Mouse (Mus musculus) common myeloid progenitor, adult 5-6 weeks (primary cell): ENCODE data around the gene Mamstr. TPM values are rescaled to one million over a fixed set of nuclear protein-coding genes. Genes with fewer than 3 reads are reported as not detected.

Experiments
- ATAC-seq: replicated peaks from 2 replicates; pipeline ENCODE4 v1.8.0; 2016; ENCODE audit warnings: low read depth, mild to moderate bottlenecking, moderate TSS enrichment, inconsistent platforms; ENCODE audit not compliant: poor library complexity, severe bottlenecking
- total RNA-seq: library from RNA; stranded (forward); fragments of 200-1000, 187-1606 nt; gene quantifications from 2 replicates; pipeline ENCODE4 v1.2.3, GENCODE M21; 2017

Gene Mamstr
- total RNA-seq: under 0.01 TPM in 1 of 2 replicates, not detected in the other

DNA sequence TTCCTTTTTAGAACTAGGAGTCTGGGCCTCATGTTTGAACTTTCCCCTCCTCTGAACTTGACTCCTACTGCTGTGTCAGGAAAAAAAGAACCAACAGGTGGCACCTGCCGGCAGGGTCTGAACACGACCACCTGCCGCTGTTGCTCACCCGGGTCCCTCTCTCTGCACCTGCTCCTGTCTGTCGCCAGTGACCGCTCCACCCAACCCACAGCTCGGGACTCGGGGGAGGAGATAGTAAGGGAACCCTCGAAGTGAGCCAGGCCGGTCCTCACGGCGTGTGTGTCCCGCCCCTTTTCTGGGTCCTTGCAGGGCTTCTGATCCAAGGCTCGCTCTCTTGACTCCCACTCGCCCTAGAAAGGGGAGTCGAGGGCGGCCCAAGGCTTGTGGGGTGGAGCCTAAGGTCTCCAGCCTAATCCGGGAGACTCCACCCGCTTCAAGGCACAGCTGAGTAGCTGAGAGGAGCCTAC, at the start of gene Mamstr:
Mamstr (plus strand) TSS at position 417 of the 467 bp plus-strand sequence.
- no peak for ATAC-seq

DNA sequence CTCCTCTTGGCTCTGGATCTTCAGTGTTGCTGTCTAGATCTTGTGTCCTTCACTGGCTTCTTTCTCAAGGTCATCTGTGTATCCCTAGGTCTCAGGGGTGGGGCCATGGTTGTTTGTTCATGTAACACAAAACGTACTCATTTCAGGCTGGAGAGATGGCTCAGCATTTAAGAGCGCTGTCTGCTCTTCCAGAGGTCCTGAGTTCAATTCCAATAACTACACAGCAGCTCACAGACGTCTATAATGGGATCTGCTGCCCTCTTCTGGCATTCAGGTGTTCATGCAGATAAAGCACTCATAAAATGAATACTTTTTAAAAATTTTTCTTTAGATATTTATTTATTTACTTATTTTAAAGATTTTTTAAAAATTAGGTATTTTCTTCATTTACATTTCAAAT, 48.9 kb upstream of the Mamstr start:
- no peak for ATAC-seq

DNA sequence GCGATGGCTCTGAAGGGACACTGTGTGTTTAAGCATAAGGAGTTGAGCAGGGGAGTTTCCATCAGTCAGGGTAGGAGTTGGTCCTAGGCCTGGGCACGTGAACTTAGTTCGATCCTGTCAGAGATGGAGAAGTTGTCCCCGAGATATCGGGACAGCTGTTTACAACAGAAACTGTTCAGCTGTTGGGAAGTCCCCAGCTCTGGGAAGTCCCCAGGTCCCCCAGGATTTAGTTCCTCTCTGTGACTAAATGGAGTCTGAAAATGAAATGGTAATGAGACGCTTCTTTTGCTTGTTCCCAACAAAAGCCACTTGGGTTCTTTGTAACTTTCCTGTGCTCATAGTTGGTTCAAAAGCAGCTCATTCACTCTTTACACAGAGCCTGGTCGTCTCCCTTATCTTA, 47.9 kb upstream of the Mamstr start:
- ATAC-seq: no peak

DNA sequence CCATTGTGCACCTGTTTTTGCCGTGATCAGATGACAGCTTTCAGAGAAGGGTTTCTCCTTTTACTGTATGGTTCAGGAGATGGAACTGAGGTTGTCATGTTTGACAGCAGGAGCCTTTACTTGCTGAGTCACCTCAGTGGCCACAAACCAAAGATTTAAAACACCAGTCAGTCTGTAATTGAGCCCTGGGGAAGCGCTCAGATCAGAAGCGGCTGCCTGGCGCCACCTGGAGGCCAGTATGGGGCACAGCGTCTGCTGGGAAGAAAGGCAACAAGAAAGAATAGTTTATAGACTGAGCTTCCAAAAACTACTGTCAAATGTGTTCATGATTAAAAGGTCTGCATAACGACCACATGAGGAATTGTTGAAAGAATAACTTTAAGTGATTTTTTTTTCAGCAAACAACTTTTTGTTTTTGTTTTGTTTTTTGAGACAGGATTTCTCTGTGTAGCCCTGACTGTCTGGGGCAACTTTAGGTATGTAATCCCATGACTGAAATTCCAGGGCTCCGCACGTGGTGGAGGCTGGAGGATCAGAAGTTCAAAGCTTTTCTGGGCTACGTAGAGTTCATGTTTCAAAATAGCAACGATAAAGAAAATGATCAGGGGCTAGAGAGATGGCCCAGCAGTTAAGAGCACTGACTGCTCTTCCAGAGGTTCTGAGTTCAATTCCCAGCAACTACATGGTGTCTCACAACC, 46.5 kb upstream of the Mamstr start:
- ATAC-seq: peak; percentile 64

DNA sequence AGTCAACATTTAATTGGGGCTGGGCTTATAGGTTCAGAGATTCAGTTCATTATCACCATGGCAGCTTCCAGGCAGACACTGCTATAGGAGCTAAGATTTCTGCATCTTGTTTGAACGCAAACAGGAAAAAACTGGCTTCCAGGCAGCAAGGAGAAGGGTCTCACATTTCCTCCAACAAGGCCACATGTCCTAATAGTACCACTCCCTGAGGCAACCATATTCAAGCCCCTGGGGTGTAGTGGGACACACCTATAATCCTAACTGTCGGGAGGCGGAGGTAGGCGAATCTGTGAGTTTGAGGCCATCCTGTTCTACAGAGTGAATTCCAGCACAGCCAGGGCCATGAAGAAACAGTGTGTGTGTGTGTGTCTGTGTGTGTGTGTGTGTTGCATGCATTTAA, 44.6 kb upstream of the Mamstr start:
- ATAC-seq: no peak

DNA sequence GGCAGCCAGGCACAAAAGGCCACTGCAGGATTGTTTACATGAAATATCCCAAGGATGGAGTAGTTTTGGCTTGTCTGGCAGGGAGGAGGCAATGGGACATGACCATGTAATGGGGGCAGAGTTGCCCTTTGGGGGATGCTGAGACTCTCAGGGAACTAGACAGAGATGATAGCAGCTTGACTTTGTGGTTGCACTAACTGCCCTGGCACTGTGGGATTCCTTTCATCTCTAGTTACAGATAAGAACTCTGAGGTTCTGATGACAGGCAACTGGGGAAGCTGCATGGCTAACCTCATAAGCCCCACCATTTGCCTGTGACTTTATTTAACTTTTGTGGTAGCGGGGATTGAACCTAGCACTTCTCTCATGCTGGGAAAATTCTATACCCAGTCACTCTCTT, 43.7 kb upstream of the Mamstr start:
- ATAC-seq: peak; percentile 26; the same call in 1 of the 2 replicates

DNA sequence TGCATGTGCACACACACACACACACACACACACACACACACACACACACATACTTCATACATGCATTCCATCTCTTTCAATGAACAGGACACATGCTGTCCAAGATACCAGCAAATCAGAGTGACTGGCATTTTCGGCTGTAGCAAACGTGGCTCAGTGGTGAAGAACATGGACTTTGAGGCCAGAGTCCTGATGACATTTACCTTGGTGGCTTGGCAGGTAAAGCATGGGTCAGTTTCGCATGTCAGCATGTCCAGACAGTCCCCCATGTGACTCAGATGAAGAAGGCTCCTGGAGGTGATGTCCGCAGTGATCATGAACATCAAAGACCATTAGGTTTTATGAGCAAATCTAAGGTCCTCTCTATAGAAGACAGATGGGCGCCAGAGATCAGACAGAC, 42.8 kb upstream of the Mamstr start:
- no peak for ATAC-seq

DNA sequence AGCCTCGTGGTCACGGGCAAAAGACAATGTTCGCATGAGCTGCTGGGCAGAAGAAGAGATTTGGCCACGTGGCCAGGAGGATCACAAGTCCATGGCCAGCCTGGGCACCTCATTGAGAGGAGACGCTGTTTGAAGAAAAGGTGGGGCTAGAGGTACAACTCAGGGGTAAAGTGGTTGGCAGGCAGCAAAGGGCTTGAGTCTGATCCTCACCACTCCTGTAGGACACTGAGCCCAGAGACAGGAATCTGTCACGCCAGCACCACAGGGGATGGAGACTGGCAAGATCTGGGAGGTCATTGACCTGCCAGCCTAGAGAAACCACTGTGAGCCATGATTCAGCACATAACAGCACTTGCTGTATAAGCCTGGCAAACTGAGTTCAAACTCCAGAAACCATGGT, 42.2 kb upstream of the Mamstr start:
- ATAC-seq: no peak

DNA sequence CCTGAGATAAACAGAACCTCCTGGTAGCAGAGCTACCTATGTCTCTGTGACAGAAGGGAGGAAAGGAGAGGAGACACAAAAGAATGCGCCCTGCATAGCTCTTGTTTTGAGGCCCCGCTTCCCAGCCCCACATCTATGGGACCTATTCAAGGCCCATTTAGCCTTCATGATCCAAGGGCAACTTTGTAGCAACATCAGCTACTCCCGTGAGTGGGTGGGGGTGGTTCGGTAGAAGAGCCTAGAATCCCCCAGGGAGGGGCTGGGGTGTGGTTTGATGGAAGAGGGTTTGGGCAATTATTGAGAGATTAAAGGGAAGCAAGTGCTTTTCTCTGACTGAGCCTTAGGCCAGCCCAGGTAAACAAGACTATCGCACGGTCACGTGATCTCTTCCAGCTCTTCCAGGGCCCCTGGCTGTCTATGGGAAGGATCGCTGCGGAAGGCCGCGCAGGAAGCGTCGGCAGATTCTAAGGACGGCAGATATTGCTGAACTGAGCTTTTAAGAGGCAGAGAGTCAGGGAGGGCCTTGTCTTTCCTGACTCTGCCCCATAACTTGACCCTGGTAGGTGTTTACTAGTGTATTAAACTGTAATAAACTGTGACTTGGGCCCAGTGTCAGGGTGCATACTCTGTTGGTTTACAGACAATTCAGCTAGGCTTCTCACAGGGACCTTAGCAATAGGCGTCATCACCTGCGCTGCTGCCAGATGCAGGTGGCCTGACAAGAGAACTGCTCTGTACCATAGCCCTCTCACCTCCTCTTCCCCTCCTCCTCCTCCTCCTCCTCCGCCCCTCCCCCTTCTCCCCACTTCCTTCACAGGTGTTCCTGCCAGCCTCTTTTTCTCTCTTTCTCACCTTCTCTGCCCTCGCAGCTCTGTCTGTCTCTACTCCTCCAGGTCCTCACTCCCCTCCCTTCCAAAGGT, 40.6 kb upstream of the Mamstr start:
- no peak for ATAC-seq

DNA sequence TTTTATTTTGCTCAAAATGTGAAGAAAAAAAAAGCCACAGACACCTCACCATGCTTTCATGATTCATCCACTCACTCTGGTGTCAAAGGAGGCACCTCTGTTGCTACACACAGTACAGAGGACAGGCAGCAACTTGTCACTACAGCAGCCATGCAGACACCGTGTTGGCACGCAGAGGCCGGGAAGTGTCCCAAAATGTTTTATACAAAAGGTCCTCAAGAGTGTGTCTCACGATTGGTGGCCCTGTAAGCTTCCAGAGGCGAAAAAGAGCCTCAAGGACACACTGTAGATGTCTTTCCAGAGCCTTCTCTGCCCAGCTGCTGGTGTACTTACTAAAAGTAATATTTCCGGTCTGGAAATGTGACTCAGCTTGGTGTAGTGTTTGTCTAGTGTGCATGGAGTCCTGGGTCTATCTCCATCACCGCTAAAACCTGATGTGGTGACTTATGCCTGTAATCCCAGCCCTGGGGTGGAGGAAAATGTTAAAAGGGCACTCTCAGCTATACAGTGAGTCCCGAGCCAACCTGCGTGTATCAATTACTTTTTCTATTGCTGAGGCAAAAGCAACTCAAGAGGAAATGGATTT, 34.0 kb upstream of the Mamstr start:
- ATAC-seq: no peak

DNA sequence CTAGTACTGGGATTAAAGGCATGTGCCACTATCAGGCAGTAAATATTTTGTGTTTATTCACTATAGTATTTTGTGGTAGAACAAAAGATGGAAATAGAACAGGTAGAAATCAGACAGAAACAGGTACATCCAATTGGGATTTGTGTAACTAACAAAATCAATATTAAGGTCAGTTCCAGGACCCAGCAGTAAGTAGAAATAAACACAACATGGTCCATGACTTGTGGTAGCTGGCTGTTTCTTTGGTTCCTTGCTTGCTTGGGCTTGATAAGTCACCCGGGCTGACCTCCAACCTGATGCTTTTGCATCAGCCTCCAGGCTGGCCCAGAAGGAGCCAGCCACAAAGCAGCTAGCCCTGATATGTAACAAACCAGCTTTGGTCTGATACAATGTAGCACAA, 30.3 kb upstream of the Mamstr start:
- ATAC-seq: no peak

DNA sequence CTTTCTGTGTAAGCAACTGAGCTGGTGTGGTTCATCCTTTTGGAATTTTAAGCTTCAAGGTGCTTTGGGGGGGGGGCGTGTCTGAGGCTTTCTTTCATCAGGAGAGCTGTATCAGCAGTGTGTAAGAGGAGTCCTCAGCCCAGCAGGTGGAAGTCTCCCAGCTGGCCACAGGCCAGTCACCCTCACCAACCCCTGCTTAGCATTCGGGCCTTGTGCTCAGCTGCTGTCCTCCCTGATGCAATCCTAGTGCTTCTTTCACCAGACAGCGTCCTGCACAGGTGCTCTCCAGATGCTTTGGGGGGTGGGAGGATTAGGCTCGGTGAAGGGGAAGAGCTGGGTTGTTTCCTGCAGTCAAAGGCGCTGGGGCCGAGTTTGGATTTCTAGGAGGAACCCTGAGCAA, 23.5 kb upstream of the Mamstr start:
- no peak for ATAC-seq

DNA sequence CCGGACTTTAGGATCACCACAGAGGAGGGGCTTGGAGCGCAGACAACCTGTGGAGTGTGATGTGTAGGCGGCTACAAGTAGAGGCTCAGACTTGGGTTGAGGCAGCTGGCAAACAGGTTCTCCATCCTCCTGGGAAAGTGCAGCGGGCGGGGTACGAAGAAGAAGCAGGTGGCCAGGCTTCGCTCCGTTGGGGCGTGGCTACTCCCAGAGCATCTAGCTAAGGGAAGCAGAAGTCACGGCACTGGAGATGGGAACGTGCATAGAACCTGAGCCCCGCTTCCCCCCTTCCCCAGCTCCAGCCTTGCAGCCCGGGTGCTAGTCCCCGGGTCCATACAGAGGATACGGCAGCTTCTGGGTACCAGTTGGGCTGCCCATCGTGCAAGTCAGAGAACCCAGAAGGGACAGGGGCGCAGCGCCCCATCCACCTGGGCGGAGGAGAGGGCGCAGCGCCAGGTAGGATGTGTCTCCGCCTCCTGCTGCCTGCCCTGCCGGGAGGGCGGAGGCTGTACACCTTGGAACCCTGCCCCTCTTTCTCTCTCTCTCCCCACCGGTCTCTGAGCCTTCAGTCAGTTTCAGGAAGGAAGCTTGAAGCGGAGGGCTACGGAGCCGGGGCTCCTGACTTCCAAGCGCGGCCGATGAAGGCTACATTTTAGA, 22.6 kb upstream of the Mamstr start, which contains the start of gene Fut1:
Fut1 (plus strand) TSS at position 248 of the 654 bp plus-strand sequence.
- no peak for ATAC-seq

DNA sequence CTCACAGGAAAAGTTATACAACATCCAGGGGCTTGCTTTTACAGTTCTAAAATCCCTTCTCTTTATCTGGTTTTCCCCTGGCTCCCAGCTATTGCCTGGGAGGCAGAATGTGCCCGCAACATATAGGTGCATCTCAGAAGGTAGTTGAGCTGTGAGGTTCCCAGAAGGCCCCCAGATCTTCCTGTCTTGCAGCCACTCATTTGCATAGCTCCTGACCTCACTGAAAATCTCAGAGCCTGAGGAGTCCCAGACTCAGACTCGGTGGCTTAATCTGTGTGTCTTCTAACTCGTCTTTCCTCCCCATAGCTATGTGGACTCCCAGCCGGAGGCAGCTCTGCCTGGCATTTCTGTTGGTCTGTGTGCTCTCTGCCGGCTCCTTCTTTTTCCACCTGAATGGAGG, 21.5 kb upstream of the Mamstr start:
- no peak for ATAC-seq

DNA sequence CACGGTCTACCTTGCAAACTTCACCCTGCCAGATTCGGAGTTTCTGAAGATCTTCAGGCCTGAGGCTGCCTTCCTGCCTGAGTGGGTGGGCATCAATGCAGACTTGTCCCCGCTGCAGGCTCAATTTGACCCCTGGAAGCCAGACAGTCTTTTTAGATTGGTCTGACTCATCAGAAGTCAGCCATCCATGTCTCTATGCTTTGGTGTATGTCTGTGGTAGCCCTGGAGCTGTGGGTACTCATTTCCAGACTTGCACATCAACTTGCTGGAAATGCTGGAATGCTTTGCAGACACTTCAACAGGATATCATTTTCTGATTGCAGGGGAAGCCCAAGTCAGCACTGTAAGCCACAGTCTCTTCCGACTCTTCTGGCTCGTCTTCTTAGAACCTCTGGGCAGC, 20.2 kb upstream of the Mamstr start:
- ATAC-seq: no peak

DNA sequence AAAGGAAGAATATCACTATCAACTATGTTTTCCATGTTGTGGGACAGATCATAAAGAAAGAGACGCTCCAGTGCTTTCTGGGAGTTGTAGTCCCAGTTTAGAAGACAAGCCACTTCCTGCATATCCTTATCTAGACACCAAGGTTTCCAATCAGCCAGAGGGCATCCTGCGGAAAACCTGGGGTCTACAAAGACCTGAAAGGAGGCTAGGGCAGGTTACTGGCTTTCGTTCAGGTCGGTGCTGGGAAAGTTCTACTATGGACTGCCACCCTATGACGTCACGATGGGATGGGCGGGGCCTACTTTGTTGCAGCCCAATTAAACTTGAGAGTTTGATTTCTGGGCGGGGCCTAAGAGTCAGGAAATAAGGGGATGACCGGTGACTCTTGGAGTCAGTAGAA, 18.3 kb upstream of the Mamstr start, which contains the start of gene Izumo1:
Izumo1 (plus strand) TSS at position 369 of the 400 bp plus-strand sequence.
- peak; percentile 52; the same call in 1 of the 2 replicates for ATAC-seq

DNA sequence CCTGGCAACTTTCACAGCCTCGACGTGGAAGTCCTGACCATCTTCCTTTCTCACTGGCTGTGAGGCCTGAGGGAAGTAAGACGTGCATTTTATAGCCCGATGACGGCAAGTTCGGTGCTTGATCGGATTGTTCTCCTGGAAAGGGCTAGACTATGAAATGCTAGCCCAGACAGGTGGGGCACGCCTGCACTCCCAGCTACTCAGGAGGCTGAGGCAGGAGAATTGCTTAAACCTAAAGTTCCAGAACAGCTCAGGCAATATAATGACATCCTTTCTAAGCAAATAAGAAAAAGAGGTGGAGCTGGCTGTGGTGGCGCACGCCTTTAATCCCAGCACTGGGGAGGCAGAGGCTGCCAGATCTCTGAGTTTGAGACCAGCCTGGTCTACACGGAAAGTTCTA, 16.3 kb upstream of the Mamstr start:
- peak; percentile 77 for ATAC-seq

DNA sequence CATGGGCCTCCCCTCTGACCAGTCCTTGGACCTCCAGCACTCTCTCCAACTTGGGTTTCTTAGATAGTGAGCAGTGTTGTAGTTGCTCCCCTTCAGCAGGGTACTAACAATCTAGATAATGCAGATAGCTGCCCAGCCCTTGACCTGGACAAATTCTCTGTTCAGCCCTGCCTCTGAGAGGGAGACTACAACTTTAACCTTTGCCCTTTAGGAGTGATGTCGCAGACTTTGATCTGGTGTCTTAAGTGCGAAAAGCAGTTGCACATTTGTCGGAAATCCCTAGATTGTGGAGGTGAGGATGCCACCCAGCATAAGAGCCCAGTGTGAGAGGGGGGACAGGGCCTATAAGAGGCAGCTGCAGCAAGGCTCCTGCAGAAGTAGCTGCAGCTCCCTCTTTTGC, 15.1 kb upstream of the Mamstr start:
- ATAC-seq: no peak

DNA sequence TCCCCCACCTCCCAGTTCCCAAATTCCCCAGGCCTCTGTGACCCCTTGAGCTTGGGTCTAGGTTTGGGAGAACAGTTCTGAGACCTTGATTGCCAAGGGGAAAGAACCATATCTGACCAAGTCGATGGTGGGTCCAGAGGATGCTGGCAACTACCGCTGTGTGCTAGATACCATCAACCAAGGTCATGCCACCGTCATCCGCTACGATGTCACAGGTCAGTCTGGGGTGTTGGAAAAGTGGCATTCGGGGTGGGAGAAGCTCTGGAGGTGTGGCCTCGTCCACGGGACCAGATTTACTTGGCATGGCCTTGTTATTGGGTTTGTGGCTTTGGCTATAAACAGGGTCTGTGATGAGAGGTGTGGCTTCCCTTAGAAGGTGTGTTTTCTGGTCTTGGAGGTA, 14.3 kb upstream of the Mamstr start:
- no peak for ATAC-seq

DNA sequence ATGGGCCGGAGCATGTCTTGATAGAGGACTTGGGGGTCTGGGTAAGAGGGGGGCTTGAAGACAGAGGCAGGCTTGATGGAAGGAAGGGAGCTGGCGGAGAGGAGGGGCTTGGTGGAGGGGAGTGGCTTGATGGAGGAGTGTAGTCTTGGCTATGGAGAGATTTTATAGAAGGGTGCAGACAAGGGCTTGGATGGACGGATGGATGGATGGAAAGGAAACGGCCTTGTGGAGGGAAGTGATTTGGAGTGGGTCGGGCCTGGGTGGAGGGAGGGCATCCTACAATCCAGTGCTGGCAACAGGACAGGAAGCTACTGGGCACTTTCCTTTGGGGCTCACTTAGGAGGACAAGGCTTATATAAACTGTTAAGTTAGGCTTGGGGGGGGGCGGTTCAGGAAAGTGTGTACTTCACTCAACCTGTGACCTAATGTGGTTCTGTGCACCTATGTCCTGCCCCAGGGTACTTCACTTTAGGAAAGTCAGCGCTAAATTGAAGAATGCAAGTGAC, 13.2 kb upstream of the Mamstr start:
- no peak for ATAC-seq
